Mouse (Mus musculus) hindbrain, embryonic 16.5 days (tissue): ENCODE results near the gene Rsu1. TPM values are rescaled to one million over a fixed set of nuclear protein-coding genes. Genes with fewer than 3 reads are reported as not detected.

Experiments
- ATAC-seq: fragments of 200-750 bp; cut with Nextera tagmentation; 2 replicates; pipeline ENCODE4 v1.8.0; 2017; ENCODE audit warnings: moderate TSS enrichment, moderate library complexity
- H3K27ac ChIP-seq: fragments of 300-500 bp; sonication (generic); 2 replicates; pipeline ENCODE4 v1.5.1; 2014; ENCODE audit warnings: low read depth, mild to moderate bottlenecking, control low read depth, low read length, moderate library complexity
- H3K27me3 ChIP-seq: fragments of 300-500 bp; sonication (generic); replicated peaks from 2 replicates; pipeline ENCODE4 v1.6.1; 2014; ENCODE audit warnings: low read length; ENCODE audit not compliant: control insufficient read depth, insufficient read depth
- H3K36me3 ChIP-seq: fragments of 300-500 bp; sonication (generic); 2 replicates; pipeline ENCODE4 v1.6.1; 2014; ENCODE audit warnings: mild to moderate bottlenecking, low read length, moderate library complexity, mixed read lengths; ENCODE audit not compliant: control insufficient read depth, insufficient read depth
- H3K4me1 ChIP-seq: fragments of 300-500 bp; sonication (generic); 2 replicates; pipeline ENCODE4 v1.6.1; 2014; ENCODE audit warnings: low read depth, low read length; ENCODE audit not compliant: control insufficient read depth, insufficient read depth
- H3K4me2 ChIP-seq: fragments of 300-500 bp; sonication (generic); 2 replicates; pipeline ENCODE4 v1.6.1; 2014; ENCODE audit warnings: mild to moderate bottlenecking, low read length, control low read depth, moderate library complexity
- H3K4me3 ChIP-seq: fragments of 300-500 bp; sonication (generic); 2 replicates; pipeline ENCODE4 v1.5.1; 2014; ENCODE audit warnings: mild to moderate bottlenecking, low read length, control low read depth, moderate library complexity
- H3K9ac ChIP-seq: fragments of 300-500 bp; sonication (generic); 2 replicates; pipeline ENCODE4 v1.6.1; 2014; ENCODE audit warnings: low read depth, mild to moderate bottlenecking, control low read depth, low read length, moderate library complexity
- H3K9me3 ChIP-seq: fragments of 300-500 bp; sonication (generic); 2 replicates; pipeline ENCODE4 v1.6.1; 2014; ENCODE audit warnings: mild to moderate bottlenecking, low read length, moderate library complexity; ENCODE audit not compliant: control insufficient read depth
- WGBS: fragments of 180-500 bp; shearing (Covaris S2); extraction: QIAGEN DNeasy Blood & Tissue Kit; methylation state at CpG from one replicate; pipeline ENCODE4 v1.1.7; 2014; 5-methylcytosine and 5-hydroxymethylcytosine counted together
- polyA plus RNA-seq: library from polyadenylated mRNA; unstranded; fragments of >200 nt; fragmentation: Nextera tagmentation; extraction: Ambion mirVana; gene quantifications from 2 replicates; pipeline ENCODE4 v1.2.1, GENCODE M21; 2015

The Rsu1 gene
- polyA plus RNA-seq, 1 experiment from 2014 or later, result 97.5 TPM

DNA sequence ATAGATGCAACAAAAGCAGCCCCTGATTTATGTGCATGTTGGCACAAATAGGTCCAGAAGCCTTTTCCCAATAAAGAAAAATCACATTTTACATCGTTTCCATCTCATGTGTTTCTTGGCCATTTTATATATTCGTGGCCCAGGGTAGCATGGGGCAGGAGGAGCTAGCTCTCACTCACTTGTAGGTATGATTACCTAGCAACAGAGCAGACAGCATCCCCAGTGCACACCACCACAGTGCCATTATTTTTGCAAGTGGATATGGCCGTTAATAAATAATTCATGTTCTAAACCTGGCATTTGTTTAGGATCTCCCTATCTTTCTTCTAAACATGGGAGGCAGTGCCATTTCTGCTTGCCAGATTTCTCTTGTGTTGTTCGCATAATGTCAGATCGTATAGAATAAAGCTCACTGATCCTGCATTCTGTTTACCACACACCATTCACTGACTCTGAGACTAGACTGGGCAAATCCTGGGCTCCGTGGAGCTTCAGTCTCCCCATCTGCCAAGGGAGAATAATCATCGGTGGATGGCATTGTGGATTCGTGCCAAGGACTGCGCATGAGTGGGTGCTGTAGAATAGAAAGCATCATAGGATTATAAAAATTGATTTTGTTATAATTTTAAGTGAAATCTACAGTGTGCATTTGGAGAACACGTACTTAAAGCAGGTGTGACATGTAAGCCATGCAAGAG is 93.4 kb downstream of the Rsu1 start:
- no peaks in the 10 kb centered on the region for H3K36me3 ChIP-seq
- H3K4me2 ChIP-seq, result no peak overlapping the region
- no peak overlapping the region; the same call in 1 of the 2 replicates for H3K27ac ChIP-seq
- peaks cover 23% of the 10 kb centered on the region for H3K4me1 ChIP-seq
- no peaks in the 10 kb centered on the region for H3K9me3 ChIP-seq
- no peaks in the 10 kb centered on the region for H3K27me3 ChIP-seq
- H3K4me3 ChIP-seq, result no peak overlapping the region
- WGBS, result 49% methylated on average over 10 of the region's 10 CpGs
- H3K9ac ChIP-seq, result no peak overlapping the region
- ATAC-seq, result peak; percentile 57; the same call in 1 of the 2 replicates

DNA sequence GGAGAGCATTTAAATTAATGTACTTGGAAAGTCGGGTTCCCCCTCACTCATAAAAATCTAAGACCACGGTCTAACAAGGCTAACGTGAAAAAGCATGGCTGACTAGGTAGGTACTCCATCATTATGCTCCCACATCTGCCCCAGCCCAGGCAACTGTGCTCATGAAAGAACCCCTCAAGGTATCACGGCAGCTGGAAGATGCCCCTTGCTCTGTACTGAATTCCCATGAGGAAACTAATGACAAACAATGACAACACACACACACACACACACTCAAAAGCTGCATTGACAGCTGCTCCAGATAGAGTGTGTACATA is 95.0 kb downstream of the Rsu1 start:
- WGBS, result 39% methylated on average over 4 of the region's 4 CpGs
- Histone ChIP-seq H3K4me1 (peaks cover 23% of the 10 kb centered on the region), H3K4me2 (peak overlapping the region; percentile 61), H3K27ac (peak overlapping the region; percentile 67), H3K4me3 (no peak overlapping the region; the same call in 1 of the 2 replicates), H3K27me3 (no peaks in the 10 kb centered on the region), H3K9ac (peak overlapping the region; percentile 55; the same call in 1 of the 2 replicates), H3K36me3 (no peaks in the 10 kb centered on the region), H3K9me3 (no peaks in the 10 kb centered on the region)
- ATAC-seq, result peak; percentile 22; the same call in 1 of the 2 replicates

DNA sequence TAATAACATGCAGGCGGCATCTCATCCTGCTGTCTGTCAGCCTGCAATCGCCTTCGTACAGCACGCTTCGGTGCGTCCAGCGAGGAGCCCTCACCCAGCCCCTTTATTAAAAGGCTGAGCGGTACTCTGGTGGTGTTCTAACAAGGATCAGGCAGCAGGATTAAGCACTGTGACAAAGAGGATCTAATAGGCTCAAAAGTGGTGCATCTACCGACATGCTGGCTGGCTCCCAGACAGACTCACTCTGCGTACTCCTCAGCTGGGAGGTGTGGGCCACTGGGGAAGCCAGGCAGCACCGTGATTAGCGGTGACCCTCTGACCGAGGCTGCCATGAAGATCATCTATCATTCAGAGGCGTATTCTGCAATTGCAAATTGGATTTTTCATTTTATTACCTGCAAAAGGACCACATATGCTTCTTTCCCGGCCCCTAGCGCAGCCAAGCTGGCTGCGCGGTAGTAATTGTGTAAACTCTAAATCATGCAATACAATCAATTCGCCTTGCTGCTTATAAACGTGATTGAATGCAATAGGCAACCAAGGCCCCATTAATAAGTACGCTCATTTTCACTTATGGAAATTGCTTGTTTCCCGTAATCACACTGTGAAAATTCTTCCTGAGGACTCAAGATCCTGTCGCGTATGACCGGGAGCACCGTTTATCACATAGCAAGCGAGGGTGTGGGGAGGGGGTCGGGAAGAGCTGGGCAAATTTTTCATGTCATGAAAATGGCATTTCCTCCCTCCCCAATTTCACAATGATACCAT is 95.5 kb downstream of the Rsu1 start:
- WGBS, result 29% methylated on average over 28 of the region's 28 CpGs
- Histone ChIP-seq H3K9me3 (no peaks in the 10 kb centered on the region), H3K4me1 (peaks cover 23% of the 10 kb centered on the region), H3K4me2 (peak overlapping the region; percentile 61), H3K4me3 (peak overlapping the region; percentile 32), H3K27ac (peak overlapping the region; percentile 67), H3K9ac (peak overlapping the region; percentile 55), H3K36me3 (no peaks in the 10 kb centered on the region), H3K27me3 (no peaks in the 10 kb centered on the region)
- ATAC-seq, result peak; percentile 82

GRCm38 (mm10) chr2:13174461-13174860 is 96.8 kb downstream of the Rsu1 start:
- Histone ChIP-seq H3K9ac (no peak overlapping the region), H3K4me2 (peak overlapping the region; percentile 33), H3K36me3 (no peaks in the 10 kb centered on the region), H3K27me3 (no peaks in the 10 kb centered on the region), H3K27ac (no peak overlapping the region), H3K4me3 (no peak overlapping the region), H3K9me3 (no peaks in the 10 kb centered on the region), H3K4me1 (peaks cover 23% of the 10 kb centered on the region)
- WGBS, result 22% methylated on average over 7 of the region's 7 CpGs
- ATAC-seq, result peak; percentile 6; the same call in 1 of the 2 replicates

DNA sequence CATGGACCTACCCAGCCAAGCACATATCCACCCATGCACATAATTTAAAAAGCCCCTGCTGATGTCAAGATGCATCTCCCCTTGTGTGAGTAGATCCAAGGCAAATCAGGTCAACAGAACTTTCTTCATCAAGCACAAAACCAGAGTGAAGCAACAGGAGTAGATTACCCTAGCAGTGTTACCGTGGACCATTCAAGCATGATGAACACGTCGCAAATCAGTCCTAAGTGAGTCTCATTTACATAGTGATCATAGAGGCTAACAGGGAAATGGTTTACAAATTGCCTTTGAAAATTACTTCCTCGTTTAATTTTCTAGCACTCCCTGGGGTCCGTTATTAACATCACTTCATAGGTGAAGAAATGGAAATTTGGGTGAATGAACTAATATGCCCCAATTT is 100.6 kb downstream of the Rsu1 start:
- Histone ChIP-seq H3K27me3 (no peaks in the 10 kb centered on the region), H3K4me2 (no peak overlapping the region), H3K9me3 (no peaks in the 10 kb centered on the region), H3K9ac (no peak overlapping the region), H3K4me3 (no peak overlapping the region), H3K27ac (no peak overlapping the region), H3K36me3 (no peaks in the 10 kb centered on the region; the same call in 1 of the 2 replicates), H3K4me1 (peaks cover 15% of the 10 kb centered on the region)
- WGBS, result 78% methylated on average over 5 of the region's 5 CpGs
- no peak for ATAC-seq

DNA sequence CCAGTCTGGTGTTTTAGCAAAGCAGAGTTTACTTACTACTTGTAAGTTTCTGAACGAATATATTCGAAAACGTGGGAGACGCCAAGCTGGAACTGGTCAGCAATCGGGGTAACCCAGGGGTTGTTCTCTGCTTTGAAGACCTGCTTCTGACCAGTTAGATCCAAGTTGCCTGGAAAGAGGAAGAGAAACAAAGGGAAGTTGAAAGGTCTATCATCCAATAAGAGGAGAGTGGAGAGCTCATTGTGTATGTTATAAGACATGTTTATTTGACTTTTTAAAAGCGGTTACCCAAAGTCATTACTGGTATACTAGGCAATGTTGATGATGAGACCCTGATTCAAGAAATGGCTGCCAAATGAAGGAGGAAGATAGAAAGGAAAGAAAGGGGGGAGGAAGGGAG is 101.3 kb downstream of the Rsu1 start:
- H3K4me1 ChIP-seq, result peaks cover 8% of the 10 kb centered on the region
- no peaks in the 10 kb centered on the region for H3K27me3 ChIP-seq
- H3K27ac ChIP-seq, result no peak overlapping the region
- no peaks in the 10 kb centered on the region for H3K9me3 ChIP-seq
- no peak overlapping the region for H3K4me3 ChIP-seq
- ATAC-seq, result no peak
- 94% methylated on average over 6 of the region's 6 CpGs for WGBS
- no peak overlapping the region for H3K4me2 ChIP-seq
- H3K36me3 ChIP-seq, result no peaks in the 10 kb centered on the region; the same call in 1 of the 2 replicates
- no peak overlapping the region for H3K9ac ChIP-seq

DNA sequence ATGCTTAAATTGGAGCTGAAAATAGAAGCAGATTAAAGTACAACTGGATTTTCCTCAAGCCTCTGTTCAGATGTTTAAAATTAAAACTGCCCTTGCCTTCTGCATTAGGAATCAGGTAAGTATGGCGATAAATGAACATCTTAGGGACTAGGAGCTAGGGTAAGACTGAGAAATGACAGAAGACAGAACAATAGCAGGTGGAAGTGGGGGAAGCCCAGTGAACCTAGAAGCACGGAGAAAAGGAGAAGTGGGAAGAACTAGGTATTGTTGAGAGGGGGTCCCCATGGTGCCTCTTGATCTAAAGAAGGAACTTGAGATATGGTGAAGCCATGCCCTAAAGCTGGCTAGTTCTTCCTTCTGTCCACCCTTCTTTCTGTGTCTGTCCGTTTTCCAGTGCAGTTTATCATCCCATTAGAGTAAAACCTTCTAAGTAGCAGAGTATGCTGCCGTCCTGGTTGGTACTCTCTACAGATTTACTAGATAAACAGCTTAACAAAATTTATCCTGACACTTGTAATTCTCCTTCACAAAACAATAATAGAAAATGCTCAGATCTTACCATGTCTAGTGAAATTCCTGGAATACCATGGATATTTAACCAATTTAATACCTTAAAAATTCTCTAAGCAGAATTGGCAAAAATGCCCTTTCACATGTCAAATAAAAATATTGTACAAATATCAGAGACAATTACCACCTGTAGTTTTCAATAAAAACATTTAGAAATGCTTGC is 101.9 kb downstream of the Rsu1 start:
- Histone ChIP-seq H3K4me3 (no peak overlapping the region), H3K4me2 (no peak overlapping the region), H3K27me3 (no peaks in the 10 kb centered on the region), H3K36me3 (no peaks in the 10 kb centered on the region; the same call in 1 of the 2 replicates), H3K4me1 (peaks cover 1% of the 10 kb centered on the region), H3K9me3 (no peaks in the 10 kb centered on the region), H3K9ac (no peak overlapping the region), H3K27ac (no peak overlapping the region)
- 88% methylated on average over 4 of the region's 4 CpGs for whole genome bisulfite sequencing
- ATAC-seq, result no peak

DNA sequence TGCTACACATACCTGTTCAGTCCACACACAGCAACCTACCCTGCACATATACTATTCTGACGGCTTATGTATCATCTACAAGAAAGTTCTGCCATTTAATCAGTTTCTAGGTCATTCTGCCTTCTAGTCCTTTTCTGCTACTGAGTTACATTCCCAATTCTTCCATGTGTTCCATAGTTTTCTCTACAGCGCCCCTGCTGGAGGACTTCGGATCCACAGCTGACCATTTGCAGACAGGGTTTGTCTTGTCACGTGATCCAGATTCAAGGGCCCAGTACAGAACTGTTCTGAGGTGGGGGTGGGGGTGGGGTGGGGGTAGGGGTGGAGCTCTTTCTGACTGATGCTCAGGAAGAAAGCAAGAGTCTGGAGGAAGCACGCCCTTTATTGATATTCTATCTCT is 102.5 kb downstream of the Rsu1 start:
- H3K27me3 ChIP-seq, result no peaks in the 10 kb centered on the region
- WGBS, result 51% methylated on average over 5 of the region's 5 CpGs

GRCm38 (mm10) chr2:13161717-13162116 is 109.5 kb downstream of the Rsu1 start:
- ATAC-seq, result no peak
- 87% methylated on average over 2 of the region's 2 CpGs for WGBS
- H3K27me3 ChIP-seq, result no peaks in the 10 kb centered on the region
- no peaks in the 10 kb centered on the region for H3K9me3 ChIP-seq
- no peak overlapping the region for H3K4me2 ChIP-seq
- no peaks in the 10 kb centered on the region for H3K4me1 ChIP-seq
- H3K4me3 ChIP-seq, result no peak overlapping the region
- no peak overlapping the region for H3K27ac ChIP-seq
- H3K9ac ChIP-seq, result no peak overlapping the region
- H3K36me3 ChIP-seq, result no peaks in the 10 kb centered on the region

More for the DNA sequence above, 102.5 kb downstream of the Rsu1 start:
- Histone ChIP-seq H3K4me1 (no peaks in the 10 kb centered on the region), H3K36me3 (no peaks in the 10 kb centered on the region; the same call in 1 of the 2 replicates), H3K9me3 (no peaks in the 10 kb centered on the region), H3K4me2 (no peak overlapping the region), H3K9ac (no peak overlapping the region), H3K4me3 (no peak overlapping the region), H3K27ac (no peak overlapping the region)
- no peak for ATAC-seq
